Mouse (Mus musculus) right cerebral cortex, adult 2 months (tissue): ENCODE measurements around the gene Hist1h4c.
"Not testable (repeated sequence)": the region's sequence is repeated elsewhere in the genome, so short reads cannot be mapped to it uniquely, and the experiment has no call there.

Source experiments
- DNase-seq, 2 experiments: peaks; one replicate each; pipeline ENCODE4 v3.0.0; 2021 to 2022; ENCODE audit warnings: low spot score in 2 of 2

Hist1h4c gene

DNA sequence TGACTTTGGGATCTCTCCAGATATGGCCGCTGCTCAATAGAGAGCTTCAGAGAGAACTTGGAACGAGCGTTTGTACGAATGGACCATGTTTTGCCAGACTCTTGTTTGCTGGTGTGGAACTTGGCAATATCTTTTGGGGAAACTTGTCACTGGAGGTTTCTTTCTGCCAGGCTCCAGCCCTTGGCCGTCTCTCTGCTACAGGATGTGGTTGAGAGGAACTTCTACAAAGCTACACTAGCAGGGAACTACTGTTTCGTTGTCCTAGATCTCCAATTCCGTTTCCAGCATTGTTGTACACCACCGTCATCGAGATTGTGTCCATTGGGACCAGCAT is 30.9 kb upstream of the Hist1h4c start:
- DNase-seq = no peak

DNA sequence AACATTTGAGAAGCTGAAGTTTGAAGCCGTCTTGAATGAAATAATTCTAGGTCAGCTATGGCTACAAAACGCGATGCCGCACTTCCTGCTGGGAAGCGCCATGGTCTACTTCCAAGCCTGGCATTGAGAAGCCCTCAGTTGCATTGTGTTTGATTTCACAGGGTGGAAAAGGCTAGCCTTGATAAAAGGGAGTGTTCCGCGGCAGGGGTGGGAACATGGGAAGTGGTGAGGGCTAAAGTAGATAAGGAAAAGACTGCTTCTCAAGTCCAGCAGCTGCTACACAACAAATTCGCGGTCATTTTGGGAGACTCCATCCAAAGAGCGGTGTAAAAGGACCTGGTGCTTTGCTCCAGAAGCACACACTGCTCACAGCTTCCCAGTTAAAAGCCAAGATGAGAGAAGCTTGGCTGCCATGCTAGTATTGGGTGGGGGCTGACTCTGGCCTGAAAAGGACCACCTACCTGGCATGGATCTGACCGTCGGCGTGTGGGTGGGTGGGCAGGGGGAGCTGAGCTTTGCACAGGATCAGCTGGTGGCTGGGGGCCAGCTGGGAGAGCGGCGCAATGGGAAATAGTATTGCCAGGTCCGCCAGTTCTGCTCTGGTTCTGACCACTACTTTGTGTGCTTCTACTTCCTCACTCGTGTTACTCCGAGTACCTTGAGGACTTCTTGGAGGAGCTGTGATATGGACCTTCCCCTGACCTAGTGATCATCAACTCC is 30.4 kb upstream of the Hist1h4c start:
- no peak for DNase-seq

DNA sequence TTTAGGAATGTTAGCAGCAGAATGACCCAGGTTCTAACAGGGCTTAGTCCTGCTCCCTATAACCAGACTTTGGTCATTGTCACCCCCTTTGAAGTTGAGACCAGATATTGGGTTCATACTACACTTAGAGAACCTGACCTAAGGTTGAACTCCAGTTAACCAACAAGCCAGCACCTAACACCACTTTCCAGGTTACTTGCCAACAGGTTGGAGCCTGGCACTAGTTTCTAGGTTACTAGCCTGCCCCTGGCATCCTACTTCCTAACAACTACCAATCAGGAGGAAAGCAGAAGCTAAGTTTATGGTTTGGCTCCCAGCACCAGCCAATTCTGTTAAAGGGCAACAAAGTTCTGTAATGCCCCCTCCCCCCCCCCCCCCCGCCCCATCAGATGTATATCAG is 27.0 kb upstream of the Hist1h4c start:
- no peak for DNase-seq

DNA sequence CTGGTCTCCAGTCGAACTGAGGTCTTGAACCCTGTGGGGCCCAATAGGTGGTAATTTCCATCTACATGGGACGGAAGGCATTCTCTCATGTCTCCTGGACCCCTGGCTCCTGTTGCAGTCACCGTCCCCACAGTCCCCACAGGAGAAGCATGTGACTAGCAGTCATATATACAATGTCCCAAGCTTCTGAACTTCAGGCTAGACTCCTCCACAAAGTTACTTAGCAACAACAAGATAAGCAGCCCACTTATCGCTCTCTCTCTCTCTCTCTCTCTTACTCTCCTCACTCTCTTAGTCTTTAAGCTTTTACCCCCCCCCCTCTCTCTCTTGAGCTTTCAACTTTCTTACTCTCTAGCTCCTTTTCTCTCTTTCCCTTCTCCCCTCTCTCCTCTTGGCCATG is 26.0 kb upstream of the Hist1h4c start:
- no peak for DNase-seq

DNA sequence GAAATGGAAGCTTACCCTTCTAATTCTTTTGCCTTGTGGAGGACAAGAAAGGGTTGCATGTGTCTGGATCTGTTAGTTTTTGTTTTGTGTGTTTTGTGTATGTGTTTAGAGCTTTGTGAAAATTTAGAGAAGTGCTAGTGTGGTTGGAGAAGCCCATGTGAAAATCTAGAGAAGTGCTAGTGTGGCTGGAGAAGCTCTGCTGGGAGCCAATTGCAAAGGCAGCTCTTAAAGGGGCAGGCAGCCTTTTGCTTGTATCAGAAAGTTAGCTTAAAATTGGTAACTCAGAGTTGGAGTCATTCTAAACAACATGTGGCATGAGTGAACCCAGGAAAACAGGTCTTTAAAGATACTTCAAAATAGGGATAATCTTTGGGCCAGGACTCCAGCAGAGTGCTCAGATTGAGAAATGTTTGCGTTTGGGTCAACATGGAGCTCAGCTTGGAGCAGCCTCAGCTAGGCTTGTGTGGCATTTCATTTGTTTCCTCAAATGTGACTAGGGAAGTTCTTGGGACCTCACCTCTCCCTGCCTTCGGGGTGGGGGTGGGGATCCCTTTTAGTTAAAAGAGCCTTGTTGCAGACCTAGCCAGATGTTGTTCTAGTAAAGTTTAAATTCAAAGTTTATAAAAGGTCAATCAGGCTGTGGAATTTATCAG is 19.5 kb upstream of the Hist1h4c start:
- not testable (repeated sequence) for DNase-seq

DNA sequence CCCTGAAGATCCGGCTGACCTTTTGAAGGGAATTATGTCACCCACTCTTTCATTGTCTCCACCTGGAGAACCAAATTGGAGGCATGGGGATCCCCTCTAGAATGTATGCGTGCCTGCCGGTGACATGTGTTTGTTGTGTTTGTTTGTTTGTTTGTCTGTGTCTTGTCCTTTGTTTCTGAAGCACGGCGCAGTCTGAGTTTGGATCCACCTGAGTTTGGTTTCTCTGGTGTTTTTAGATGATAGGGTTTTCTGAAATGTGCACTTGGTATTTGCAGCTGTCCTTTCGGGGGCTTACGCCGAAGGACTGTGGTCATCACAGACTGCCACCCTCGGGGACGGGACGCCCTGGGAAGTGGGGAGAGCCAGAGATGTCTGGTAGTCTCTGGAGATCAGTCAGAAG is 18.9 kb upstream of the Hist1h4c start:
- no peak for DNase-seq

DNA sequence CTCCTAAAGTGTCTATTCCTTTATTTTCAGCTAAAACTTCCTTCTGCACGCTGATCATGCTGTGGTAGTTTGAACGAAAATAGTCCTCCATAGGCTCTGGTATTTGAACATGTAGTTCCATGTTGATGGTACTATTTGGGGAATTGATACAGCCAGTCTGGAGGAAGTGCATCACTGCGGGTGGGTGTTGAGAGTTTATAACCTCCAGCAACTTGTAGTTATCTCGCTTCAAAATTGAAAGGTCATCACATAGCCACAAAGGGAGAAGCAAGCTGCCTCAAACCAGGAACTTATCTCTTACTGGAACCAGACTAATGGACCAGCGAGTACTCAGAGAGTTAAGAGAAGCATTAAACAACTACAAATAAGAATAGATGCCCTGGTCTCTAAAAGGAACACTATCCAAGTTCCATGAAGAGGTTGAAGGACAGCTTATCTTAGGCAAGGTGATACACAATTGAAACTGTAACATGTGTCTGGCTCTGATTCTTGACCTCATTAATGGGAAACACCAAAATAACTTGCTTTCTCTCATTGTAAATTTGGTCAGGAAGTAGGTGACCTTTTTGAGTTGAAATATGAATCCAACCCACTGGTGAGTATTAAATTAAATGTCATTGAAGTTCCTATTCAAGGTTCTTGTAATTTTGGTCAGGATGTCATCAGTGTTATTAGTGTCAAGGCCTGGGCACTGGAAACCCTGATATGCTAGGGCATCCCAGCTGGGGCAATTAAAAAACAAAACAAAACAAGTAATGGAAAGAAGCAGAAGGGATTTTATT is 18.2 kb upstream of the Hist1h4c start:
- no peak for DNase-seq

DNA sequence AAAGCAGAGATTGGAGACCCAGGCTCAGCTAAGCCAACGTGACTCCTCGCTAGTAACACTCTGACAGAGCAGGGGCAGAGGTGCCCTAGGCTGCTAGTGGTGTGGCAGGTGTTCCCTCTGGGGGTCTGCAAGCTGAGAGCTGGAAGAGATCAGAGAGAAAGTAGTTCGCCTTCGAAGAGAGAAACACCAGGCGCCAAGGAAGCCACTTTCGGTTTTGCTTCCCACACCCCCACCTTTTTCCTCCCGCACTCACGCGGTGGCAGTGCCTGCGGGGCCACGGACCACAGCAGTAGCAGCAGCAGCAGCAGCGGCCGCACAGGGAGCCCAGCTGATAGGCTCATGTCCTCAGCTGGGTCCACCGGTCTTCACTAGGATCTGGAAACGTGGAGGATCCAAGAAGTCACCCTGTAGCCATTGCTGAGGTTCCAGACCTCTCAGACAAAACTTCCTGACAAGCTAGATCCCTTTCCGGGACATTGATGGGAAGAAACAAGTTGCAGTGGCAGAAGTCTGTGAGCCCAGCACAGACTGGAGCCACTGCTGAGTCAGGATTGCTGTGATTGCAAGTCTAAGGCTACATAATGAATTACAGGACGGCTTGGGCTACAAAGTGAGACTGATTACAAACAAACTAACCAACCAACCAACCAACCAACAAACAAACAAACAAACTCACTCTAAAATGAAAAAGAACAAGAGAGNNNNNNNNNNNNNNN is 12.3 kb upstream of the Hist1h4c start, which contains the start of gene Hfe:
Hfe (minus strand) TSS at position 481 of the 716 bp plus-strand sequence.
- DNase-seq = peak; percentile 40 to 46

DNA sequence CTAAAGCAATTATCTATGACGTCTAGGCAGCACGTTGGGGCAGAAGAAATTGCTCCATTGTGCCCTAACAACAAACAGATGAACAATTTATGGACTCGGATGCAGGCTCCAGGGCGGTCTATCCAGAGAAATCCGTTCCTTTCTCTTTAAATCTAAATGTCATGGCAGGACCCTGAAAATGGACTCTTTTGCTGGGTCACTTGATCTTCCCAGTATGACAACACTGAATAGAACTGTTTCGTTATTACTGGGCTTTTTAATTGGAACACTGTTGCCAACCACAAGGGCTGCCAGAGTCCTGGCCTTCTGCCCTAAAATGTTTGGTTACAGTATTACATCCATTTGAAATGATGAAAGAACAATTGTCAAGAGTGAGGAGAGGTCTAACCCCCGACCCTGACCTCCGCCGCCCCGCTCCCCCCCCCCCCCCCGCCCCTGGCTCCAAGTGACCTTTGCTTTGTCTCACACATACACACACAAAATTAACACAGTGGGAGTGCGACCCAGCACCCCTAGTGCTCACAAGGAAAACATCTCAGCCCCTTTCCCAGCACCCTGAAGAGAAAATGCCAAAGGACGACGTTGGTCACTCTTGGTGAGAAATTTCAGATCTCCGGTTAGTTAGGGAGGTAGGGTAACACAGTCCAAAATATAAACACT is 11.6 kb upstream of the Hist1h4c start:
- no peak for DNase-seq

DNA sequence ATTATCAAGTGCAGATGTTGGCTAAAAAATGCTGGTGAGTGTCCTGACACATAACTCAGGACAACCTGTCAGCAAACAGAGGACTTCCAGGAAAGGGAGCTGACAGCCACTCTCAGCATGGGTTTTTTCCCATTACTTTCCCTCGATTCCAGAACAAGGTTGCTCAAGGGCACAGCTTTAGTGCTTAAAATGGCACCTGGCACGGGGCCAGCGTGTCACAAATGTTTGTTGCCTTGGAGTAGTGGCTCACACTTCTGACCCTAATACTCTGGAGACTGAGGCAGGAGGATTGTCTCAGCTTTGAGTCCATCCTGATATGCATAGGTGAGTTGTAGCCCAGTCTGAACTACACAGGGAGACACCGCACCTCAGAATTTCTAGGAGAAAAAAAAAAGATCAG is 10.4 kb upstream of the Hist1h4c start:
- no peak for DNase-seq

DNA sequence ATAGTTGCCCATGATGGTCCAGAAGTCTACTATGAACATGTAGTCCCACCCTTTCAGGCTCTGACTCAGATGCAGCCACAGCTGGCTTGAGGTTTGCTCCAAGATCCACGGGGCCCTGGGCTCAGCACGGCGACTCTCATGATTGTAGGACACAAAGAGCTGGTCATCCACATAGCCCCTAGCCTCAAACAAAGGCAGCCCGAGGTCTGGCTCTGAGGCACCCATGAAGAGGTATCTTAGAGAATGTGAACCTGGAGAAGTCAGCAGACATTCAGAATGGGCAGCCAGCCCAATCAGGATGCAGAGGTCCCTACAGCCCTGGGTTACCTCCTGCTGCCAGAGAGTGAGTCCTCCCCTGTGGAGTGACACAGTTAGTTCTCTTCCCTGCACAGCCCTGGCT is 9.8 kb upstream of the Hist1h4c start:
- no peak for DNase-seq

DNA sequence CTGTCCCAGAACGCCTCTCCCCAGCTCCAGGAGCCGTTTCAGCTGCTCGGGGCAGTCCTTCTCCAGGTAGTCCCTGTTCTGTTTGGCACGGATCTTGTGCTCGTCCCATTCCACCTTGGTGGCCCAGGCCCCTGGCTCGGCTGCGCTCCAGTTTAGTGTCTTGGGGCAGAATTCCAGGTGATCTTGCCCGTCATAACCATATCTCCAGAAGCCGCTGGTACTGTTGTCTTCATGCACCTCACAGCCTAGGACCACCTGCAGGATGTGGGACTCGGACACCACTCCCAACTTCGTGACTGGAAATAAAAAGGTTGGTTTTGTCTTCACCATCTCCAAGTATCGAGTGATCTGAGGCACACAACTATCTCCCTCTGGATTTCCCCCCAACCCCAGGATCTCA is 8.5 kb upstream of the Hist1h4c start:
- DNase-seq = no peak

DNA sequence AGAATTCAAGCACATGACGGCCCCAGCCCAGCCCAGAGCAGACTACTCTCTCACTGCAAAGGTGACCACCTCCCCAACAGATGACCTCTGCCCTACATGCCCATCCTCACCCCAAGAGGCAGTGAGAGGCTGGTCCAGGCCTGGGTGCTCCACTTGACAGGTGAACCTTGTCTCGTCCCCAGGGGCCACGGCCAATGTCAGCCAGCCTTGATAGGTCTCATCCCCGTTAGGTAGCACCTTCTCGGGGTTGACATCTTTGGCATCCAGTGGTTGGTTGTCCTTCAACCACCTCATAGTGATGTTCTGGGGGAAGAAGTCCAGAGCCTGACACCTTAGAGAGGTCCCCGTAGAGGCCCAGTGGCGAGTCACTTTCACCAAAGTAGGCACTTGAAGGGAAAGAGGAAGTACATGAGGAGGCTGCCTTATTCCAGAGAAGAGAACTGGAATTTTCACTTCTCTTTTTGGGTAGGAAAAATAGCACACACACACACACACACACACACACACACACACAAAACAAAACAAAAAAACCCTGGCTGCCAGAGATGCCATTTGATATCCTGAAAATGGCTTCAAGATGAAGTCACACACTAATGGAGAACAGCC is 7.6 kb upstream of the Hist1h4c start:
- DNase-seq = no peak

DNA sequence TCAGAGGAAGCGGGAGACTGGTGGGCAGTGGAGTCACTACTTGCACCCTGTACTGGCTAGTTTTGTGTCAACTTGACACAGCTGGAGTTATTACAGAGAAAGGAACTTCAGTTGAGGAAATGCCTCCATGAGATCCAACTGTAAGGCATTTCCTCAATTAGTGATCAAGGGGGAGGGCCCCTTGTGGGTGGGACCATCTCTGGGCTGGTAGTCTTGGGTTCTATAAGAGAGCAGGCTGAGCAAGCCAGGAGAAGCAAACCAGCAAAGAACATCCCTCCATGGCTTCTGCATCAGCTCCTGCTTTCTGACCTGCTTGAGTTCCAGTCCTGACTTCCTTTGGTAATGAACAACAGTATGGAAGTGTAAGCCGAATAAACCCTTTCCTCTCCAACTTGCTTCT is 4.5 kb upstream of the Hist1h4c start:
- not testable (repeated sequence) for DNase-seq

DNA sequence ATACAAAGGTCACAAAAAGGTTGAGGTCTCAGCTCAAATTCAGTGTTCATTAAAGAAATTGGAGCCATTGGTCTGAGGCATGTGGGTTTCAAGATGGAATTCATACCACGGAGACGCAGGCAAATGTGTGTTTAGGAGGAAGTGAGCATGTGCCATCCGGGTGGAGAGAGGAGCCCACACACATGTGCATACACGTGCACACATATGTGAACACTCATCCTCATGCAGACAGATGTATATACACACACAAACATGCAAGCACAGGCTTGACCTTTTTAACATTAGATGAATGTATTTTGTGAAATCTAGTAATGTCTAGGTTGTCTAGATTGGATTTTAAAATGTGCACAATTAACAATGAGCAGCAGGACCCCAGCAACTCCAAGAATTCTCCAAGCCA is 4.0 kb upstream of the Hist1h4c start:
- no peak for DNase-seq

DNA sequence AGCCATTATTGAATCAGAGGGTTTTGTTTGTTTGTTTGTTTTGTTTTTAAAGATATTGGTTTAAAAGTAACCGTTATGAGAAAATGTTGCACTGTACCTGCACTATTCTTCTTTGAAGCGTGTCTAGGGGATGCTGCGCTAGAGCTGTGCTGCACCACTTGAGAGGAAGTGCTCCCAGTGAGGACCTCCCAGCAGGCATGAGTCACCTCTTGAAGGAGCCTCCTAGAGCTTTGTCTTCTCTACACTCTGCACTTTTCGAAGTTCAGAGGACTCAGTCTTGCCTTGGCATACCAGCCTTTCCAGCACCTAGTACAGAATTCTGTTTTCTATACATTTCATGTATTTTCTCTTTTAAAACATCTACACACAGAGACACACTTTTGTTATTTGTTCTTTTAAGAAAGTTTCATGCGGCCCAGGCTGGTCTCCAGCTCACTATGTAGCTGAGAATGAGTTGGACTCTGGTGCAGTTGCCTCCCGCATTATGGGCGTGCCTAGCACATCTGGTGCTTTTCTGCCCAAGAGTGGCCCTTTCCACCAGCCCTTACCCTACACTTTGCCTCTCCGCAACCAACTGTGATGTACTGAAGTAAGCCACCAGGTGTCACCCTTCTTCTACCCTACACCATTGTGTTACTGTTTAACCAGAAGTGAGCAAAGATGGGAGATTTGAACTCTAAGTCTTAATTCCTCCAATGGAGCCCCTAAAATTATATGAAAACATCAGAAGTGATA is 2.7 kb upstream of the Hist1h4c start:
- DNase-seq = peak; percentile 83 to 84

DNA sequence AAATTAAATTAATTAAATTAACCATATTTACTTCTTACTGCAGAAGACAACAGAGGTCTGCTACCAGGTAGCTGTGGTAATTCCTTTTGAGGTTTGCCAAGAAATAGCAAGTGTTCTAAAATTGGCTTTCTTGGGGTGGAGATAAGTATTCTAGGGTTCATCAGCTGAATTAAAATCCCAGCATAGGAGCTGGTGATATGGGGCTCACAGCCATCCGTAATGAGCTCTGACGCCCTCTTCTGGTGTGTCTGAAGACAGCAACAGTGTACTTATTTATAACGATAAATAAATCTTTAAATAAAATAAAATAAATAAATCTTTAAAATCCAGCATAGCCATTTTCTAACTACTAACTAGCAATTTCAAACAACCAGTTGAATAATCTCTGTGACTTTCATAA is 1.5 kb upstream of the Hist1h4c start:
- DNase-seq = no peak

DNA sequence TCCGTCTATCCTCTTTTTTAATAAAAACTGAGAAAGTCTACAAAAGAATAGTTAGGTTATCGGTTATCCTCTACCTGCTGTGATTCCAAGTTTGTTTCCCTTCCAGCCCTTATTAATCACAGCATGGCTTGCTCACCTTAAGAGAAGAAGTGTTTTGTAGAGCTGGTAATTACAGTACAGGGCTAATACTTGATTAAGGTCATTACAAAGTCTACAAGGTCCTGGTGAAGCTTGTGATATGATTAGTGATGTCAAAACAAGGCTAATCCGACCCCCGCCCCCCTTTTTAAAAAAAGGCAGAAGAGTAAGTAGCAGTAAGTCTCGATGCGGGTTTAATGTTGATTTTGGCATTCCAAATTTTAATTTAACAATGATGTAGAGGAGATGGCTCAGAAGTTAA is 742 bp upstream of the Hist1h4c start:
- no peak for DNase-seq

DNA sequence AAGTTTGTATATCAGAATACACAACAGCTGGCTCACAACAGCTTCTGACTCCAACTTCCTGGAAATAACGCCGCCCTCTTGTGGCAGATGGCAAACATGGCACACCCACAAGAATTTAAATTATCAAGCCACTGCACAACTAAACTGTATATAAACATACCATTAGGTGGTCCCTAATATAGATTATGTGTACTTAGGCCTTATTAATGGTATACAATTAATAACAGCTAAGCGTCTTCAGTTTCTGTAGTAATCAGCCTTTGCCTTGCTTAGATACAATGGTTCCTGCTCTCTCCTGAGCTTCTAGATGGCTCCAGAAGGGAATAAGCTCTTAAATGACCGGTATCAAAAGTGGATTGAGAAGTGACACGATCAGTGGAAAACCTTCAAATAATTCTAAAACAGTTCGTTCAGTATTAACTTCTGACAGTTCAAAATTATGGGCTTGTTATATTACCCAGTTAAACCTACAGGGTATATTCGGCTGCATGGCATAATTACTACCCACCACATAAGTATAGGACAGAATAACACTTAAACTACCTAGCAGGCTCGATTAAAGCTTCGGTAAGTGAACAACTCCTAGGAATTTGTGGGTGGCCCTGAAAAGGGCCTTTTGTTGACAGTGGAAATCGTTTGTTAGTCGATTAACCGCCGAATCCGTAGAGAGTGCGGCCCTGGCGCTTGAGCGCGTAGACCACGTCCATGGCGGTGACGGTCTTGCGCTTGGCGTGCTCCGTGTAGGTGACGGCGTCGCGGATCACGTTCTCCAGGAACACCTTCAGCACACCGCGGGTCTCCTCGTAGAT is 559 bp downstream of the Hist1h4c start:
- DNase-seq = peak in 1 of 2 experiments; percentile 70

DNA sequence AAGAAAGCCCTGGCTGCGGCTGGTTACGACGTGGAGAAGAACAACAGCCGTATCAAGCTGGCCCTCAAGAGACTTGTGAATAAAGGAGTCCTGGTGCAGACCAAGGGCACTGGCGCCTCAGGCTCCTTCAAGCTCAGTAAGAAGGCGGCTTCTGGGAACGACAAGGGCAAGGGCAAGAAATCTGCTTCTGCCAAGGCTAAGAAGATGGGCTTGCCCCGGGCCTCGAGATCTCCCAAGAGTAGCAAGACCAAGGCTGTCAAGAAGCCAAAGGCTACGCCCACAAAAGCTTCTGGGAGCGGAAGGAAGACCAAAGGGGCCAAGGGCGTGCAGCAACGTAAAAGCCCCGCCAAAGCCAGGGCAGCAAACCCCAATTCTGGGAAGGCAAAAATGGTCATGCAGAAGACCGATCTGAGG is 2.2 kb downstream of the Hist1h4c start:
- no peak for DNase-seq
